Mouse (Mus musculus): ENCODE measurements at regions not wholly inside any gene's neighbourhood (a gene's known extent, or its start where the extent isn't known, plus 50 kb on each side); places are given as distances from the start of the nearest gene placed in this dataset.

- no peak for TF ChIP-seq POU5F1 (IDR thresholded peaks at IDR 0.05; ENCODE audit: borderline replicate concordance, low read length)
- no peak for TF ChIP-seq NANOG (IDR thresholded peaks at IDR 0.05; ENCODE audit: borderline replicate concordance, low read length)
- no peak for TF ChIP-seq CTCF (conservative IDR thresholded peaks at IDR 0.05; ENCODE audit: low read length)
- Histone ChIP-seq H3K4me3 (replicated peaks; ENCODE audit: low read length) (no peak overlapping the region), H3K9me3 (ENCODE audit: low read length) (no peaks in the 10 kb centered on the region), H3K27me3 (ENCODE audit: insufficient read depth, low read length) (no peaks in the 10 kb centered on the region), H3K36me3 (ENCODE audit: insufficient read depth, low read length) (no peaks in the 10 kb centered on the region), H3K4me1 (replicated peaks; ENCODE audit: low read depth, low read length) (peaks cover 6% of the 10 kb centered on the region)
These were observed 102.9 kb downstream of the Matn1 start for GRCm38 (mm10) chr4:131046969-131047650.

- Histone ChIP-seq H3K9me3 (ENCODE audit: low read length) (peaks cover 5% of the 10 kb centered on the region), H3K4me3 (replicated peaks; ENCODE audit: low read length) (no peak overlapping the region), H3K4me1 (replicated peaks; ENCODE audit: low read depth, low read length) (peaks cover 5% of the 10 kb centered on the region; the same call in 1 of the 2 replicates), H3K27me3 (ENCODE audit: insufficient read depth, low read length) (no peaks in the 10 kb centered on the region), H3K36me3 (ENCODE audit: insufficient read depth, low read length) (no peaks in the 10 kb centered on the region)
- TF ChIP-seq CTCF (conservative IDR thresholded peaks at IDR 0.05; ENCODE audit: low read length) (no peak), NANOG (IDR thresholded peaks at IDR 0.05; ENCODE audit: borderline replicate concordance, low read length) (peak; percentile 58; the same call in 1 of the 2 replicates)
These were observed 112.1 kb downstream of the Matn1 start for GRCm38 (mm10) chr4:131056293-131056692.

- Histone ChIP-seq H3K4me1 (replicated peaks; ENCODE audit: low read depth, low read length) (peaks cover 11% of the 10 kb centered on the region), H3K9me3 (ENCODE audit: low read length) (no peaks in the 10 kb centered on the region), H3K27me3 (ENCODE audit: insufficient read depth, low read length) (peaks cover 19% of the 10 kb centered on the region), H3K4me3 (replicated peaks; ENCODE audit: low read length) (no peak overlapping the region), H3K36me3 (ENCODE audit: insufficient read depth, low read length) (no peaks in the 10 kb centered on the region)
- TF ChIP-seq POU5F1 (IDR thresholded peaks at IDR 0.05; ENCODE audit: borderline replicate concordance, low read length) (no peak), CTCF (conservative IDR thresholded peaks at IDR 0.05; ENCODE audit: low read length) (no peak), NANOG (IDR thresholded peaks at IDR 0.05; ENCODE audit: borderline replicate concordance, low read length) (no peak)
These were observed 115.4 kb downstream of the Matn1 start for GRCm38 (mm10) chr4:131059572-131059971.

GRCm38 (mm10) chr4:131060191-131060680, 116.1 kb downstream of the Matn1 start:
- no peak overlapping the region for H3K4me3 ChIP-seq (replicated peaks; ENCODE audit: low read length)
- no peak for TF ChIP-seq POU5F1 (IDR thresholded peaks at IDR 0.05; ENCODE audit: borderline replicate concordance, low read length)
- TF ChIP-seq NANOG (IDR thresholded peaks at IDR 0.05; ENCODE audit: borderline replicate concordance, low read length): no peak
- no peak for TF ChIP-seq CTCF (conservative IDR thresholded peaks at IDR 0.05; ENCODE audit: low read length)
- no peaks in the 10 kb centered on the region for H3K9me3 ChIP-seq (ENCODE audit: low read length)
- H3K4me1 ChIP-seq (replicated peaks; ENCODE audit: low read depth, low read length): peaks cover 13% of the 10 kb centered on the region
- H3K27me3 ChIP-seq (ENCODE audit: insufficient read depth, low read length): peaks cover 19% of the 10 kb centered on the region
- no peaks in the 10 kb centered on the region for H3K36me3 ChIP-seq (ENCODE audit: insufficient read depth, low read length)

DNA sequence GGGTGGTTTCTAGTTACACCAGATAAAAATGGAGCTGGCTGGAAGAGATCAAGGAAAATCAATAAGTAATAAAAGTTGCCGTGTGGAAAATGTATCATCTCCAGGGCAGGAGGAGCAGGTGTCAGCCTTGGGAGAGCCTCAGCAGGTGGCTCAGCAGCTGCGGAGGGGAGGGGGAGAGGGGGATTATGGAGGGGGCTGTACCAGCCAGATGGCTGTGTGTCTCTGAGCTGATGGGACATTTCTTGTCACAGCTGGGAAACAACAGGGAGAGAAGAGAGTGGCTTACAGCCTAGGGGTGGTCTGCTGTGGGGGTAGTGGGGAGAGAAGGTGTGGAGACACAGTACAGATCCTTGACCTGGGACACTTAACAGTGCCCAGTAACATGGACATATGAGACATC, 116.5 kb downstream of the Matn1 start:
- Histone ChIP-seq H3K4me3 (replicated peaks; ENCODE audit: low read length) (no peak overlapping the region), H3K36me3 (ENCODE audit: insufficient read depth, low read length) (no peaks in the 10 kb centered on the region), H3K27me3 (ENCODE audit: insufficient read depth, low read length) (peaks cover 19% of the 10 kb centered on the region), H3K4me1 (replicated peaks; ENCODE audit: low read depth, low read length) (peaks cover 13% of the 10 kb centered on the region), H3K9me3 (ENCODE audit: low read length) (no peaks in the 10 kb centered on the region)
- TF ChIP-seq POU5F1 (IDR thresholded peaks at IDR 0.05; ENCODE audit: borderline replicate concordance, low read length): no peak
- TF ChIP-seq CTCF (conservative IDR thresholded peaks at IDR 0.05; ENCODE audit: low read length): no peak
- TF ChIP-seq NANOG (IDR thresholded peaks at IDR 0.05; ENCODE audit: borderline replicate concordance, low read length): no peak

DNA sequence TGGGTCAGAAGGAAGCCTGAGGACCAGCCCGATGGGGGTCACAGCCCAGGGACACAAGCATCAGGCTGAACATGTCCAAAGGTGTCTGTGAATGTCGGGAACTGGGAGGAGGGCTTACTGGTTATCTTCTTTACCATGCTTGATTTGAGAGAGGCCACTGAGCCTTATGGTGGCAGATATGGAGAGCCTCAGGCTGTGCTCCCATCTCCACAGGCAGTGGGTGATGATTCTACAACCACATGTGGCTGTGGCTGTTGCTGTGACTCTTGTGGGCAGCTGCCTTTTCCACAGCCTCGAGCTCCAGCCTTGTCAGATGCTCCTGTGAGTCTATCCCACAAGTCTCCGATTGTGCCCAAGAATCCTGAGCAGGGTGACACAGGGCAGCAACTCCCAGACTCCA, 118.4 kb downstream of the Matn1 start:
- no peaks in the 10 kb centered on the region for H3K36me3 ChIP-seq (ENCODE audit: insufficient read depth, low read length)
- H3K4me1 ChIP-seq (replicated peaks; ENCODE audit: low read depth, low read length): peaks cover 13% of the 10 kb centered on the region
- H3K4me3 ChIP-seq (replicated peaks; ENCODE audit: low read length): no peak overlapping the region
- TF ChIP-seq CTCF (conservative IDR thresholded peaks at IDR 0.05; ENCODE audit: low read length): no peak
- TF ChIP-seq POU5F1 (IDR thresholded peaks at IDR 0.05; ENCODE audit: borderline replicate concordance, low read length): no peak
- no peak for TF ChIP-seq NANOG (IDR thresholded peaks at IDR 0.05; ENCODE audit: borderline replicate concordance, low read length)
- H3K27me3 ChIP-seq (ENCODE audit: insufficient read depth, low read length): peaks cover 19% of the 10 kb centered on the region
- no peaks in the 10 kb centered on the region for H3K9me3 ChIP-seq (ENCODE audit: low read length)

DNA sequence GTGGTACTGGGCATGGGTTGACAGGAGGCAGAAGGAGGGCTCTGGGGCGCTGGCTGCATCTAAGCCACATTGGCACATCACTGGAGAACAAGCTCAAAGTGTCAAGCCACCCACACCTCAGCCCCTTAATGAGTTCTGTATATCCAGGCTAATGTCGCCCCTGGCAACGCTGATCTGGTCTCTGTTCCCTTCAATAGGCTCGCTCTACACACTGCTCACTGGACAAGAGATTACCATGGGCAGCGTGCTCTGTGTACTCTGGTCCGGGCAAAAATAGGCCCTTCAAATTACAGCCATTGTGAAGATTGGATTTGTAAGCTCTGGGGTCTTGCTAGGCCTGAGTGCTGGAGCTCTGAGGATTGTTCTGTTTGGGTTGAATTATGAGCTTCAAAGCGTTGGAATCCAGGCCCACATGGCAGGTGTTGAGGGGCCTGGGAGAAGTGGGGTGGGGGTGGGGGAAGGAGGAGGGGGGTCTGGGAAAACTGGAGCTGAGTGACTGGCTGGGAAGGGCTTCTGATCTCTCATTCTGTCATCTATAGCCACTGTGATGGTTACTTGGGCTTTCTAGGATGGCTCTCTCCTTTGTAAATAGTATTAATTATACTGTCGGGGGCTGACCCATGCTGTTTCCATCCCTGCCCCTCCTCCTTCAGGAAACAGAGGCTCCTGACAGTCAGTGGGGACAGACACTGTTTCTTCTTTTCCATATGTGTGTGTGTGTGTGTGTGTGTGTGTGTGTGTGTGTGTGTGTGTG, 122.2 kb downstream of the Matn1 start:
- TF ChIP-seq CTCF (conservative IDR thresholded peaks at IDR 0.05; ENCODE audit: low read length) (no peak), POU5F1 (IDR thresholded peaks at IDR 0.05; ENCODE audit: borderline replicate concordance, low read length) (no peak), NANOG (IDR thresholded peaks at IDR 0.05; ENCODE audit: borderline replicate concordance, low read length) (no peak)
- Histone ChIP-seq H3K9me3 (ENCODE audit: low read length) (no peaks in the 10 kb centered on the region), H3K27me3 (ENCODE audit: insufficient read depth, low read length) (peaks cover 22% of the 10 kb centered on the region)

DNA sequence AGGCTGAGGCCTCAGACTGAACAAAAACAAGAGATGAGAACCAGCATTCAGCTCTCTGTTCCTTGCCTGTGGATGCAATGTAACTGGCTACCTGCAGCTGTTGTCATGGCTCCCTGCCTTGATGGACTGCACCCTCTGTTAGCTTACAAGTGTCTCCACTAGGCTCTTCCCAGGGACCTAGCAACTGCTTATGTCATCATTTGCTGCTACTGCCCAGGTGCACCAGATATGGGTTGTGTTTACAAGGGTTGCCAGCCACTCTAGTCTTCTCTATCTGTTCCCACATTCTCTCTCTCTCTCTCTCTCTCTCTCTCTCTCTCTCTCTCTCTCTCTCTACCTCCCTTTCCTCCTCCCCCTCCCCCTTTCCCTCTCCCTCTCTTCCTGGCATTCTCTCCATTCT, 126.4 kb downstream of the Matn1 start:
- H3K4me1 ChIP-seq (replicated peaks; ENCODE audit: low read depth, low read length): peaks cover 9% of the 10 kb centered on the region
- H3K4me3 ChIP-seq (replicated peaks; ENCODE audit: low read length): no peak overlapping the region
- H3K9me3 ChIP-seq (ENCODE audit: low read length): no peaks in the 10 kb centered on the region
- H3K36me3 ChIP-seq (ENCODE audit: insufficient read depth, low read length): no peaks in the 10 kb centered on the region
- H3K27me3 ChIP-seq (ENCODE audit: insufficient read depth, low read length): peaks cover 3% of the 10 kb centered on the region; the same call in 1 of the 2 replicates
- no peak for TF ChIP-seq POU5F1 (IDR thresholded peaks at IDR 0.05; ENCODE audit: borderline replicate concordance, low read length)
- TF ChIP-seq CTCF (conservative IDR thresholded peaks at IDR 0.05; ENCODE audit: low read length): no peak
- TF ChIP-seq NANOG (IDR thresholded peaks at IDR 0.05; ENCODE audit: borderline replicate concordance, low read length): no peak

More for the DNA sequence above, 122.2 kb downstream of the Matn1 start:
- H3K4me3 ChIP-seq (replicated peaks; ENCODE audit: low read length): no peak overlapping the region
- no peaks in the 10 kb centered on the region for H3K36me3 ChIP-seq (ENCODE audit: insufficient read depth, low read length)
- peaks cover 9% of the 10 kb centered on the region; the same call in 1 of the 2 replicates for H3K4me1 ChIP-seq (replicated peaks; ENCODE audit: low read depth, low read length)

Data from E14TG2a.4 (cell line).